Mouse (Mus musculus): ENCODE measurements around the gene Rpp25. TPM values are rescaled to one million over a fixed set of nuclear protein-coding genes. Genes with fewer than 3 reads are reported as not detected.
A peak's percentile ranks its signal among the peaks of the same experiment; 100 is the strongest.

The Rpp25 gene
- polyA plus RNA-seq, 1 experiment from 2014 or later: 17.7 TPM

GRCm38 (mm10) chr9:57498536-57498935 lies 5.3 kb upstream of the Rpp25 start:
- Histone ChIP-seq H3K27ac (replicated peaks) (peak overlapping the region; percentile 56), H3K9me3 (no peaks in the 10 kb centered on the region), H3K4me2 (no peak overlapping the region), H3K27me3 (peaks cover 13% of the 10 kb centered on the region), H3K4me1 (replicated peaks) (peaks cover 39% of the 10 kb centered on the region), H3K4me3 (no peak overlapping the region), H3K9ac (no peak overlapping the region), H3K36me3 (no peaks in the 10 kb centered on the region)
- no peak for ATAC-seq (ENCODE audit: low FRiP score, low read depth)
- WGBS: 35% methylated on average over 7 of the region's 7 CpGs

GRCm38 (mm10) chr9:57501452-57501851 lies 2.4 kb upstream of the Rpp25 start:
- Histone ChIP-seq H3K9ac (peak overlapping the region; percentile 35; the same call in 1 of the 2 replicates), H3K4me2 (peak overlapping the region; percentile 93), H3K27ac (replicated peaks) (peak overlapping the region; percentile 80), H3K4me3 (peak overlapping the region; percentile 26), H3K36me3 (no peaks in the 10 kb centered on the region), H3K27me3 (peaks cover 25% of the 10 kb centered on the region), H3K9me3 (no peaks in the 10 kb centered on the region), H3K4me1 (replicated peaks) (peaks cover 68% of the 10 kb centered on the region)
- 7% methylated on average over 13 of the region's 13 CpGs for WGBS
- no peak for ATAC-seq (ENCODE audit: low FRiP score, low read depth)

DNA sequence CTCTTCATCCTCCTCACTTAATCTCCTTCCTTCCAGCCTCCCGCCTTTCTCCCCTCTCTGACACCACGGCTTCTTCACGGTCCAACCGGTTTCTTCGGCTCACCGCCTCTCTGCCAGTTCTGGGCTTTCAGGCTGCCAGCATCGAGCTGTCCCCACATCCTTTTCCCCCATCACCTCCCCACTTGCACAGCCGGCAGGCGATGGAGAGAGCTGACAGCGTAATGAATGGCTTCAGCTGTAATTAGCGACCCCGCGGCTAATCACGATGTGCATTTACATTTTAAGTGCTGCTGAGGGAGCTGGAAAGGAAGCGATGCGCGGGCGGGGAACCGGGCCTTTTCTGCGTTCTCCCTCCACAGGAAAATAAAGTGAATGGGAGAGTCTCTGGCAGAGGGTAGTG lies 2.0 kb upstream of the Rpp25 start:
- H3K4me2 ChIP-seq: peak overlapping the region; percentile 93
- H3K4me1 ChIP-seq (replicated peaks): peaks cover 68% of the 10 kb centered on the region
- peak overlapping the region; percentile 35; the same call in 1 of the 2 replicates for H3K9ac ChIP-seq
- peak overlapping the region; percentile 26 for H3K4me3 ChIP-seq
- H3K27ac ChIP-seq (replicated peaks): peak overlapping the region; percentile 80
- H3K9me3 ChIP-seq: no peaks in the 10 kb centered on the region
- ATAC-seq (ENCODE audit: low FRiP score, low read depth): peak; percentile 40; the same call in 1 of the 2 replicates
- no peaks in the 10 kb centered on the region for H3K36me3 ChIP-seq
- WGBS: 1% methylated on average over 20 of the region's 20 CpGs
- peaks cover 25% of the 10 kb centered on the region for H3K27me3 ChIP-seq

- Histone ChIP-seq H3K4me3 (peak overlapping the region; percentile 46), H3K9ac (peak overlapping the region; percentile 20; the same call in 1 of the 2 replicates), H3K27me3 (peaks cover 25% of the 10 kb centered on the region), H3K9me3 (no peaks in the 10 kb centered on the region), H3K4me2 (peak overlapping the region; percentile 93), H3K36me3 (no peaks in the 10 kb centered on the region), H3K27ac (replicated peaks) (peak overlapping the region; percentile 80; the same call in 1 of the 2 replicates), H3K4me1 (replicated peaks) (peaks cover 65% of the 10 kb centered on the region)
- ATAC-seq (ENCODE audit: low FRiP score, low read depth): no peak
- 2% methylated on average over 23 of the region's 23 CpGs for WGBS
Observed at GRCm38 (mm10) chr9:57502911-57503621, 760 bp upstream of the Rpp25 start.

- ATAC-seq (ENCODE audit: low FRiP score, low read depth): peak; percentile 67; the same call in 1 of the 2 replicates
- under 1% methylated on average over 34 of the region's 34 CpGs for WGBS
- H3K9me3 ChIP-seq: no peaks in the 10 kb centered on the region
- H3K4me1 ChIP-seq (replicated peaks): peaks cover 57% of the 10 kb centered on the region
- peak overlapping the region; percentile 40 for H3K9ac ChIP-seq
- peaks cover 25% of the 10 kb centered on the region for H3K27me3 ChIP-seq
- peak overlapping the region; percentile 52; the same call in 1 of the 2 replicates for H3K27ac ChIP-seq (replicated peaks)
- H3K36me3 ChIP-seq: no peaks in the 10 kb centered on the region
- peak overlapping the region; percentile 93 for H3K4me2 ChIP-seq
- peak overlapping the region; percentile 46 for H3K4me3 ChIP-seq
Observed at GRCm38 (mm10) chr9:57504381-57504700, 515 bp downstream of the Rpp25 start.

- 0 out of 2 replicates have a peak overlapping the region, but pooled peaks have one; percentile 40 for H3K9ac ChIP-seq
- peaks cover 25% of the 10 kb centered on the region for H3K27me3 ChIP-seq
Observed at GRCm38 (mm10) chr9:57504891-57505290, 1.1 kb downstream of the Rpp25 start.

GRCm38 (mm10) chr9:57505700-57506099 lies 1.9 kb downstream of the Rpp25 start:
- peak; percentile 80 for ATAC-seq (ENCODE audit: low FRiP score, low read depth)
- H3K9ac ChIP-seq: no peak overlapping the region
- 3% methylated on average over 8 of the region's 8 CpGs for WGBS
- peak overlapping the region; percentile 93 for H3K4me2 ChIP-seq
- peaks cover 57% of the 10 kb centered on the region for H3K4me1 ChIP-seq (replicated peaks)
- no peaks in the 10 kb centered on the region for H3K36me3 ChIP-seq
- H3K27me3 ChIP-seq: peaks cover 22% of the 10 kb centered on the region
- no peaks in the 10 kb centered on the region for H3K9me3 ChIP-seq
- 0 out of 2 replicates have a peak overlapping the region, but pooled peaks have one; percentile 4 for H3K4me3 ChIP-seq
- H3K27ac ChIP-seq (replicated peaks): peak overlapping the region; percentile 72

More at GRCm38 (mm10) chr9:57504891-57505290, 1.1 kb downstream of the Rpp25 start:
- peak overlapping the region; percentile 46 for H3K4me3 ChIP-seq
- H3K27ac ChIP-seq (replicated peaks): no peak overlapping the region
- peak overlapping the region; percentile 93 for H3K4me2 ChIP-seq
- H3K36me3 ChIP-seq: no peaks in the 10 kb centered on the region
- H3K9me3 ChIP-seq: no peaks in the 10 kb centered on the region
- 57% methylated on average over 10 of the region's 10 CpGs for WGBS
- ATAC-seq (ENCODE audit: low FRiP score, low read depth): no peak
- peaks cover 57% of the 10 kb centered on the region for H3K4me1 ChIP-seq (replicated peaks)

- WGBS: 45% methylated on average over 2 of the region's 2 CpGs
- Histone ChIP-seq H3K9me3 (no peaks in the 10 kb centered on the region), H3K4me3 (no peak overlapping the region), H3K4me1 (replicated peaks) (peaks cover 8% of the 10 kb centered on the region), H3K27me3 (no peaks in the 10 kb centered on the region), H3K27ac (replicated peaks) (no peak overlapping the region), H3K36me3 (no peaks in the 10 kb centered on the region), H3K9ac (no peak overlapping the region), H3K4me2 (no peak overlapping the region)
- no peak for ATAC-seq (ENCODE audit: low FRiP score, low read depth)
Observed at GRCm38 (mm10) chr9:57510577-57510976, 6.8 kb downstream of the Rpp25 start.

GRCm38 (mm10) chr9:57517113-57517512 lies 13.3 kb downstream of the Rpp25 start:
- no peaks in the 10 kb centered on the region for H3K36me3 ChIP-seq
- no peaks in the 10 kb centered on the region for H3K9me3 ChIP-seq
- no peaks in the 10 kb centered on the region for H3K27me3 ChIP-seq
- peak overlapping the region; percentile 40 for H3K27ac ChIP-seq (replicated peaks)
- no peak overlapping the region for H3K4me2 ChIP-seq
- 7% methylated on average over 3 of the region's 3 CpGs for WGBS
- no peak overlapping the region for H3K9ac ChIP-seq
- peaks cover 7% of the 10 kb centered on the region for H3K4me1 ChIP-seq (replicated peaks)
- H3K4me3 ChIP-seq: no peak overlapping the region
- ATAC-seq (ENCODE audit: low FRiP score, low read depth): no peak

GRCm38 (mm10) chr9:57520375-57521055 lies 16.7 kb downstream of the Rpp25 start:
- H3K36me3 ChIP-seq: no peaks in the 10 kb centered on the region
- H3K4me1 ChIP-seq (replicated peaks): peaks cover 40% of the 10 kb centered on the region
- peak overlapping the region; percentile 65 for H3K4me2 ChIP-seq
- 23% methylated on average over 16 of the region's 16 CpGs for WGBS
- H3K9me3 ChIP-seq: no peaks in the 10 kb centered on the region
- no peaks in the 10 kb centered on the region for H3K27me3 ChIP-seq
- peak overlapping the region; percentile 92 for H3K27ac ChIP-seq (replicated peaks)
- peak; percentile 67 for ATAC-seq (ENCODE audit: low FRiP score, low read depth)
- peak overlapping the region; percentile 77 for H3K4me3 ChIP-seq
- peak overlapping the region; percentile 92 for H3K9ac ChIP-seq

DNA sequence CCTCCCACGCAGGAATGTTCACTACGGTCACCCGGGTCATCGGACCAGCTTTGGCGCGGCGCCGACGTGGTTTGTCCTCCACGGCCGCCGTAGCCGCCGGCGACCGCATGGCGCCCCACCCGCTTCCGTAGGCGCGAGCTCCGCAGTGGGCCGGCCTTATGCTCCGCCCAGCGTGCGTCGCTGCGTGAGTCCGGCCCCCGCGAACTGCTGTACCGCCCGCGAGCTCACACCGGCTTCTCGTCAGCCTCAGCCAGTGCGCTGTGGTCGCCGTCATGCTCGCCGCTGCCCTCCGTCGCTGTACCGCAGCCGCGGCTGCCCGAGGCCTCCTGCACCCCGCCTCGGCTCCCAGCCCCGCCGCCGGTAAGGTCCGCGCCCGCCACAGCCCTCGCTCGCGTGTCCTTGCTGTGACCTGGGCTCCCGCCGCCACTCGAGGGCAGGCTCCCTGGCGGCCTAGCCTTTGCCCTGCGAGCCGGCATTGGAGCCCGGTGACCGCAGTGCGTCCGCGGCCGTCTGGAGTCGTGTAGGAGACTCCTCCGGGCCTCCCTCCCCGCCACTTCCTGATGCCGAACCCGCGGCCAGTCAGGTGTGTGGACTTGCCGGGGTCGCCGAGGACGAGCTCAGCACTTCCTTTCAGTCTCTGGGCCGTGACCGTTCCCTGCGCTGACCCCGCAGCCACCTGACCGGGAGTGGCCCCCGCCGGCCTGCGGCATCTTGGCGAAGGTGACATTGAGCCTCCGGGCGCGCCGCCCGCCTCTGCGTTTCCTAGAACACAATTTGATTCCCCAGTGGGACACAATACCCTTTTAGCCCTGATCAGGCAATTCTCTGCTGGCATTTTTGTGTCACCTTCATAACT lies 17.5 kb downstream of the Rpp25 start, which contains the start of gene Cox5a:
Cox5a (plus strand) TSS at position 219 of the 856 bp plus-strand sequence.
- Histone ChIP-seq H3K9me3 (no peaks in the 10 kb centered on the region), H3K4me2 (peak within 1 kb of the TSS; percentile 65), H3K4me3 (peak within 1 kb of the TSS; percentile 77), H3K9ac (peak within 1 kb of the TSS; percentile 92), H3K4me1 (replicated peaks) (peaks cover 42% of the 10 kb centered on the region), H3K27me3 (no peaks in the 10 kb centered on the region), H3K36me3 (no peaks in the 10 kb centered on the region), H3K27ac (replicated peaks) (peak within 1 kb of the TSS; percentile 92)
- WGBS: under 1% methylated on average over 95 of the region's 95 CpGs
- ATAC-seq (ENCODE audit: low FRiP score, low read depth): peak; percentile 96
